Mouse (Mus musculus): ENCODE results near the gene Hist1h4a.
"Not testable (repeated sequence)": the region's sequence is repeated elsewhere in the genome, so short reads cannot be mapped to it uniquely, and the experiment has no call there.

The Hist1h4a gene

DNA sequence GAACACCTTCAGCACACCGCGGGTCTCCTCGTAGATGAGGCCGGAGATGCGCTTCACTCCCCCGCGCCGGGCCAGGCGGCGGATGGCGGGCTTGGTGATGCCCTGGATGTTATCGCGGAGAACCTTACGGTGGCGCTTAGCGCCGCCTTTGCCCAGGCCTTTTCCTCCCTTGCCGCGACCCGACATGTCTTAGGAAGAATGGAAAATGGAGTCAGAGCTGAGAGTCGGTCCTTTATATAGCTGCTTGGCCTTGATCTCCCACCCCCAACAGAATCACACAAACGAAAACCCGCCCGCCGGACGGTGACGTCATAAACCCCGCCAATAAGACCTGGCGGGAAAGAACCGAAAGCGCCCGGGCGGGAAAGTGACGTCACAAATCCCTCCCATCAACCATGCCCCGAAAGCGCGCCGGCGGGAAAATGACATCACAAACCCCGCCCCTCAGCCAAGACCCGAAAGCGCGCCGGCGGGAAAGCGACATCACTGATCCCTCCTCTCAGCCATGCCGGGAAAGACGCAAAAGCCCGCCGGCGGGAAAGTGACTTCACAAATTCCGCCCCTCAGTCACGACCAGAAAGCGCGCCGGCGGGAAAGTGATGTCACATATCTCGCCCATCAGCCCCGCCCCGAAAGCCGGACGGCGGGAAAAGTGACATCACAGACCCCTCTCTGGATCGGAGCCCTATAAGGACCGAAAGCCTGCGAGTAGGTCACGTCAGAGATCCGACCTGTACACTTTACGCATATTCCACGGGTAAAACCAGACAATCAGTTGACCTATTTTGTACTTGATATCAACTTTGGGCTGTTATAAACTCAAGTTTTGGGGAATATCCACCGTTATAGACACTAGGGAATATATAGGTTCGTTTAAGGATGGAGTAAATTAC, at the start of gene Hist1h4a:
Hist1h4a (minus strand) TSS at position 259 of the 893 bp plus-strand sequence.
- peak; percentile 95 for DNase-seq (ENCODE audit: low read depth, low spot score)

DNA sequence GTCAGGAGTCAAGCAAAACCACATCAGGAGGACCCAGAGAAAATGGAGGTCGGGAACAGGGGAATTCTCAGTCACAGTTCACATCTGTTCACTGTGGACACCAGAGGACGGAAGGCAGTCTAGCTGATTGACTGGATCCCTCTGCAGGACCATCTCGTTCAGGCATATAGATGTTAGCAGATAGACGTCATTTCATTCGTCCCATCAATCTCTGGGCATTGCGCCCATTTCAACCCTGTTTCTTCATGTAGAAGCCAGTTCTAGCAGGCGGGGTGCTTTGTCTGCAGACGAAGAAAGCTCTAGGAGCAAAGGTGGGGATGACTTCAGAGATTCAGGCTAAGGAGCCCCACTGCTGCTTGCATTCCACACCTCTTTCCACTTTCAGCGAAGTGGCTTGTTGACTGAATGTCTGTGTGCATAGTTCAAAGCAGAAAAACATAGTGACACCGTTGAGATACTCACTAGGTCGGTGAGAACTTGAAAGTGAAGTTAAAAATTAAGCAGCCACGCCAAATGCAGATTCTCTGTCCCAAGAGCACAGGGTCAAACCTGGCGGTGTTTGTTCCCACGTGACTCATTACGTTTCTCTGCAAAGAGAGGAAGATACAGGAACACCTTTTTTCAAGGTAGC, 45.5 kb upstream of the Hist1h4a start, which contains the start of gene Slc17a2:
Slc17a2 (plus strand) TSS at position 572 of the 631 bp plus-strand sequence.
- no peak for DNase-seq (ENCODE audit: low read depth, low spot score)

DNA sequence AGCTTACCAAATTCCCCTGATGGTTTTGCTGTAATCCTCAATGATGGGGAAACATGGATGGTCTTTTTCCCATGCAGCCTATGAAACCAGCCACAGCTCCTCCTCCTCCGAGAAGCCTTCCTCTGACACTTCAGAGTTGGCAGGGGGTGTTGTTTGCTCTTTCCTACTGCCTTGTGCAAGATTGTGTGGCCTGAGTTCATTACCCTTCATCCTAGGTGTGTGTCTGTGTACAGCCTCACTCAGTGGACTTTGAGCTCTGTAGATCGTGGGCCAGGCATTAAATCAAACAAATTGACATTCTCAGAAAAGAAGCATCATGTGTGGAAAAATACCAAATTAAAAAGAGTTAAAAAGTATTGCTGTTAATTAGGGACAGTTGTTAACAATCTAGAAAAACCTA, 43.5 kb upstream of the Hist1h4a start:
- DNase-seq (ENCODE audit: low read depth, low spot score), result no peak

DNA sequence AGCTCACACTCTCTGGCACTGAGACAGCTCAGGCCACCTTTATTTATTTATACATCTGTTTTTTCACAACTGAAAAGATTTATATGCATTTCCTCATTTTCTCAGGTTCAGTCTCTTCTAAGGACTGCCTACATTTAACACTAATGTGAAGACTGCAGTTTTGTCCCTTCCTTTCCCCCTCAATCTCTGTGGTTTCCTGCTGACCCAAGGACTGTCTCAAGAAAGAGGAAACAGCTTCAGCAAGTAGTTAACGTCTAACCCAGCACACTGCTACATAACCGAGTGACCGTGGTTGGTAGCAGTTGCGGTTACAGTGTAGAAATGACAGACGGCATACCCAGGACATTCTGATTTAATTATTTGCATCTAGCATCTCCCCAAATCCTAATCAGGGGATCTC, 38.4 kb upstream of the Hist1h4a start:
- no peak for DNase-seq (ENCODE audit: low read depth, low spot score)

DNA sequence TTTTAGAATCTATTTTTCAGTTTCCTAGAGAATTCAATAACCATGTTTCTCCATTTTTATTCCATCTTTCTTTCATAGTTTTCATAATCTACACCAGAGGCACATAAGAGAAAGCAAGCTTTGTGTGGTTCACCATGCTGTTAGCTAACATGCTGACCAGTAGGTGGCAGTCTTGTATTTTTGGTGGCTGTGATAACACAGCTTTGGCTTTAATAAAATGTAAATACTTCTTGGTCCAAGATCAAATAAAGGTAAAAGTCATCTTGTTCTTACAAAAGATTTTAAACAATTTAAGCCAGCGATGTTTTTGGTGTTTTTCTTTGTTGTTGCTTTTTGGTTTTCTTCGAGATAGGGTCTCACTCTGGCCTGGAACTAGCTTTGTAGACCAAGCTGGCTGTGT, 31.5 kb upstream of the Hist1h4a start:
- DNase-seq (ENCODE audit: low read depth, low spot score), result peak; percentile 79

DNA sequence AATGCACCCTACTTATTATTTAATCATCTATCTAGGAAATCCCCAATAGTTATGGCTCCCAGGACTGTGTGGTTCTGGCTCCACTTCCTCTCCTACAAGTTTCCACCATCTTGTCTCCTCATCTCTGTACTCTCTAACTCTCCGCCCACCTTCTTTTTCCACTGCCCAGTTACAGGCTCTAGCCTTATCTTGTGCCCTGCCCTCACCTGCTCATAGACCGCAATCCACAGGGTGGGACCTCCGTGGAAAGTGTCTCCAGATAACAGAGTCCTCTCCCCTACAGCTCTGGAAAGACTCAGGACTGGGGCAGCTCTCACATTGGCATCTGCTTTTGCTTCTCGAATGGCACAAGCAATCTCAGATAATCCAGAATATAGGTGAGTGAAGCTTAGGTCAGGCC, 18.0 kb upstream of the Hist1h4a start:
- DNase-seq (ENCODE audit: low read depth, low spot score), result no peak

DNA sequence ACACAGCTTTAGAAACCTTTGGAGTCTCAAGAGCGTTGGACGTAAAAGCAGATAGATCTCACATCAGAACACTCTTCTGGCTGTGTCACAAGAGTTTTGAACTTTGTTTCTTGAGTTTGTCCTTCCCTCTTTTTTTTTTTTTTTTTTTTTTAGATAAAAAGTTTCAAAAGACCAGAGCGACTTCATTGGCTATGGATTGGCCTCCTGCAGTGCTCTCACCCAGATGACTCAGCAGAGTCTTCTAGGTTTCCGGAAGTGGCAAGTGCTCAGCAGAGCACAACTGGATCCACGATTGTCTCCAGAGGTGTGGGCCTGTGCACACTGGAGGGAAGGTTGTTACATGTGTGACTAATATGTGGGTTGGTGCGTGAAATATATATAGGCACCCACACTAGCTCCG, 17.3 kb upstream of the Hist1h4a start:
- DNase-seq (ENCODE audit: low read depth, low spot score), result no peak

DNA sequence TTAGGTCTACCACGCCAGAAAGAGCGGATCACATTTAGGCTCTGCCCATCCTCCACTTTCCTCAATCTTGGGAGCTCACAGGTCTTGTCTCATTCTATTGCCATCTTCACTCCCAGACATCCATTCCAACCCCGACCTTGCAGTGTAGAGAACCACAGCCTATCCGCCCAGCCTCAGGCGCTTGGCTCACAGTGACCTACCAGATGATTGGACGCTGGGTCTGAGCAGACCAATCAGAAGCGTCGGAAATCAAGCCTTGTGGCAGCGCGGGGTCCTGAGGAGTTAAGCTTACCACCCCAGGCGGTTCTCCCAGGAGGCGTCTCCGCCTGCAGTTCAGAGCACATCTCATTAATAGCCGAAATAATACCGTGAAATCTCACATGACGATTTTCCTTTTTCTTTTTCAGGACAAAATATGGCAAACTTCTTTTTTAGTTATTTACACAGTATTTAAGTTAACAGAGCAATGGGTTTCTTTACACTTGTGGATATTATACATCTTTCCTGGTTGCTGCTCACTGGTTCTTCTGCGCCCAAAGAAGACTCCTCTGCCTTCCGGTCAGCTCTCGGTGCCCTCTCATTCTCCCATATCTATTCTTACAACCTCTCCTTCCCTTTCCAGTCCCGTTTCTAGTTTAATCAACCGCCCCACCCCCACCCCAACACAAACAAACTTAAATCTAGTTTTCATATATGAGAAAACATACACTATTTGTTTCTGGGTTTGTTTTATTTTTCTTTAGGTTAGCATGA, 11.7 kb upstream of the Hist1h4a start:
- DNase-seq (ENCODE audit: low read depth, low spot score), result no peak

DNA sequence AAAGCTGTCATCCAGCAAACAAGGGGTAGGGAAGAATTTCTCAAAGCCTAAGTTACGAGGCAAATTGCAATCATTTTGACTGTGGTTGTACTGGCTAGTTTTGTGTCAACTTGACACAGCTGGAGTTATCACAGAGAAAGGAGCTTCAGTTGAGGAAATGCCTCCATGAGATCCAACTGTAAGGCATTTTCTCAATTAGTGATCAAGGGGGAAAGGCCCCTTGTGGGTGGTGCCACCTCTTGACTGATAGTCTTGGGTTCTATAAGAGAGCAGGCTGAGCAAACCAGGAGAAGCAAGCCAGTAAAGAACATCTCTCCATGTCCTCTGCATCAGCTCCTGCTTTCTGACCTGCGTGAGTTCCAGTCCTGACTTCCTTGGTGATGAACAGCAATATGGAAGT, 8.6 kb upstream of the Hist1h4a start, which contains the start of gene Trim38:
Trim38 (plus strand) TSS at position 301 of the 400 bp plus-strand sequence.
- DNase-seq (ENCODE audit: low read depth, low spot score), result not testable (repeated sequence)

DNA sequence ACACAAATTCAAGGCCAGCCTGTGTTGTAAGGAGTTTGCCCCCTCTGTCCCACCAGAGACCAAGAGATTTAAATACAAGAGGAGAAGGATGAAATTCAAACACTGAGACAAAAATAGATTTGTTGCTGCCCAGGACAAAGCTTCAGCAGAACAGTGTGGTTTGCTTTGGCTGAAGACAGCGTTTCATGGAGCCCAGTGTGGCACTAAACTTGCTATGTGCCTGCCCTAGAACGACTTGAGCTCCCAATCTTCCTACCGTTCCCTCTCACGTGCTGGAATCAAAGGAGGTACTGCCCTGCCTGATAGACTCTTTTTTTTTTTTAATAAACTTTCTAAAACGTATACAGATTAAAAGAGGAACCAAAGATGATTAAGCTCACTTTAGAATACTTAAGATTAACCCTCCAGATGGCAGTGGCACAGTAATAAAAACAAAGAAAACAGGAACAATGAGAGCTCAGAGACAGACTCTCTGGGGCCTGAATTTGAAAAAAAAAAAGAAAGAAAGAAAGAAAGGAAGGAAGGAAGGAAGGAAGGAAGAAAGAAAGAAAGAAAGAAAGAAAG, 7.9 kb upstream of the Hist1h4a start:
- no peak for DNase-seq (ENCODE audit: low read depth, low spot score)

DNA sequence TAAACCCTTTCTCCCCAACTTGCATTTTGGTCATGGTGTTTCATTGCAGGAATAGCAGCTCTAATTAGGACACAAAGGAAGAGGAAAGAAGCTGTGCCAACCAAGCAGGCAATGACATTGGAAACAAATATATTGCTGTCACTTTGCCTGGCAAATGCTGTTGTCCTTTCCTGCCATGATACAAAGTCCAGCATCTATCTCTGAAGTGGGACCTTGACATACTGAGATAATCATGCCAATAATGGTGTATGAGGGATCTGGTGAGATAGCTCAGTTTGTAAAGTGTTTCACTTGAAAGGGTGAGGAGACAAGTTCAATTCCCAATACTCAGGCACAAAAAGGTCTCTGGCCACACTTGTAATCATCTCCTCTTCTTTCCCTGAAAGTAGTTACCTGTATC, 5.7 kb upstream of the Hist1h4a start:
- no peak for DNase-seq (ENCODE audit: low read depth, low spot score)

DNA sequence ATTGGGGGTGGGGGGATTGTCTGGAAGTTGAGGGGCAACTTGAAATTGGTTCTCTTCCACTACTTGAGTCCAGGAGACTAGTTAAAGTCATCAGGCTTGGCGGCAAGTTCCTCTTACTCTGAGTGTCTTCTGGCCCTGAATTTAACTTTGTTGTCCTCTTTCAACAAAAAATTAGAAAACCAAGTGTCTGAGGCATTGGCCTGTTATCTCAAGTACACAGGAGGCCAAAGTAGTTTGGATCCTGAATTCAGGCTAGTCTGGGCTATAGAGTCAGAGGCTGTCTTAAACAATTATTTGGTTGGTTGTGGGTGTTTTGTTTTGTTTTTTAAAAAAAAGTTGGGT, 4.1 kb upstream of the Hist1h4a start:
- DNase-seq (ENCODE audit: low read depth, low spot score), result no peak

DNA sequence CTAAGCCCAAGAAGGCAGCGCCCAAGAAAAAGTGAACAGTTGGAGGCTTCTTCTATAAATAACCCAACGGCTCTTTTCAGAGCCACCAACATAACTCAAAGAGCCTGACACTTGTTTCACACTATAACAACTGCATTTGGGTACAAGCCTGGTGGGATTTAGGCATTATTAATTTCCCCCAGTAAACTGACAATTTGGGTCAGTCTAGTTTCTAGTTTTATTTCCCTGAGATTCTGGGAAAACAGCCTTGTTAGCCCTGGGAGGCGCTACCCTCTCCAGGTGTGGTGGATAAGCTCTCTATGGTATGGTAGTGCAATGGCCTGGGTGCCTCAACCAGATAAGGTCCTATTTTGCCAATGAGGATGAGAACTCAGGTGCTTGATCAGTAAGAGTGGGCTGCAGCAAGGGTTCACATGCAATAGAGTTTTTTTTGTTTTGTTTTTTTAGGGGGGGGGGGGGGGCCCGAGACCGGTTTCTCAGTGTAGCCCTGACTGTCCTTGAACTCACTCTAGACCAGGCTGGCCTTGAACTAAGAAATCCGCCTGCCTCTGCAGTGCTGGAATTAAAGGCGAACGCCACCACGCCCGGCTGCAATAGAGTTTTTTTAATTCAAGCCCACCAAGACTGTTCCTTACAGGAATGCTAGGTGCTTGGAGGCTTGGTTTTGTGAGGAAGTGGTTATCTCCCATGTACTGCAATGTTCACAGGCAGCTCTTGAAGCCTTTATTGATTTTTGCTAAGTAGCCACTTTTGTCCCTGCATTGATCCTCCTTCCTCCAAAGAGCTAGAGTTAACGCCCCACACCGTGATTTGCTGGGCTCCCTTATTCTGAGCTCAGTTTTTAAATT, 3.5 kb upstream of the Hist1h4a start:
- DNase-seq (ENCODE audit: low read depth, low spot score), result no peak

DNA sequence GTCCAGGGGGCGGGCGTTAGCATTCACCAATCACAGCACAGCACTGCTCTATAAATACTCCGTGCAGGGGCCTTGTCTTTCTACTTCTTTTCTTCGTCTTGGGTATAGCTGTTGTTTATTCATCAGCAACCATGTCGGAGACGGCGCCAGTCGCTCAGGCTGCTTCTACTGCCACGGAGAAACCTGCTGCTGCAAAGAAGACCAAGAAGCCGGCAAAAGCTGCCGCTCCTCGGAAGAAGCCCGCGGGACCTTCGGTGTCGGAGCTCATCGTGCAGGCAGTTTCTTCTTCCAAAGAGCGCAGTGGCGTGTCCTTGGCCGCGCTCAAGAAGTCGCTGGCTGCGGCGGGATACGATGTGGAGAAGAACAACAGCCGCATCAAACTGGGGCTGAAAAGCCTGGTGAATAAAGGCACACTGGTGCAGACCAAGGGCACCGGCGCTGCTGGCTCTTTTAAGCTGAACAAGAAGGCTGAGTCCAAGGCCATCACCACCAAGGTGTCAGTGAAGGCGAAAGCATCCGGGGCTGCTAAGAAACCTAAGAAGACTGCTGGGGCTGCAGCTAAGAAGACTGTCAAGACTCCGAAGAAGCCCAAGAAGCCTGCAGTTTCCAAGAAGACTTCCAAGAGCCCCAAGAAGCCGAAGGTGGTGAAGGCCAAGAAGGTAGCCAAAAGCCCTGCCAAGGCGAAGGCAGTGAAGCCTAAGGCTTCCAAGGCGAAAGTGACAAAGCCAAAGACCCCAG, 2.7 kb upstream of the Hist1h4a start, which contains the start of gene Hist1h1a:
Hist1h1a (plus strand) TSS at position 81 of the 738 bp plus-strand sequence.
- DNase-seq (ENCODE audit: low read depth, low spot score), result peak; percentile 59

DNA sequence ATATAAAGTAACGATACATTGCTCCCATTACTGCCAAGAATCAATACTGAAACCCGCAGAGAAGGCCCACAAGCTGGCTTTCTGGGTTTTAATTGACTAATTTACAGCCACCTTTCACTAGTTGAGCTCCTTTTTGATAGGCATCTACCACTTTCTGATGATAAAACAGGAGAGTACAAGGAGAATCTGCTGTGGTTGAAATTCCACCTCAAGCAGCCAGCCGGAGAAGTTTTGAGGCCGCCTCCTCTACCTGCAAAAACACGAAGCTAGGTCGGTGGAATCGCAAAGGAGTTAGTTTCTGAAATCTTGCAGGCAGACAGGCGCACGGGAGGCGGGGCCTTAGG, 2.2 kb upstream of the Hist1h4a start:
- DNase-seq (ENCODE audit: low read depth, low spot score), result no peak

DNA sequence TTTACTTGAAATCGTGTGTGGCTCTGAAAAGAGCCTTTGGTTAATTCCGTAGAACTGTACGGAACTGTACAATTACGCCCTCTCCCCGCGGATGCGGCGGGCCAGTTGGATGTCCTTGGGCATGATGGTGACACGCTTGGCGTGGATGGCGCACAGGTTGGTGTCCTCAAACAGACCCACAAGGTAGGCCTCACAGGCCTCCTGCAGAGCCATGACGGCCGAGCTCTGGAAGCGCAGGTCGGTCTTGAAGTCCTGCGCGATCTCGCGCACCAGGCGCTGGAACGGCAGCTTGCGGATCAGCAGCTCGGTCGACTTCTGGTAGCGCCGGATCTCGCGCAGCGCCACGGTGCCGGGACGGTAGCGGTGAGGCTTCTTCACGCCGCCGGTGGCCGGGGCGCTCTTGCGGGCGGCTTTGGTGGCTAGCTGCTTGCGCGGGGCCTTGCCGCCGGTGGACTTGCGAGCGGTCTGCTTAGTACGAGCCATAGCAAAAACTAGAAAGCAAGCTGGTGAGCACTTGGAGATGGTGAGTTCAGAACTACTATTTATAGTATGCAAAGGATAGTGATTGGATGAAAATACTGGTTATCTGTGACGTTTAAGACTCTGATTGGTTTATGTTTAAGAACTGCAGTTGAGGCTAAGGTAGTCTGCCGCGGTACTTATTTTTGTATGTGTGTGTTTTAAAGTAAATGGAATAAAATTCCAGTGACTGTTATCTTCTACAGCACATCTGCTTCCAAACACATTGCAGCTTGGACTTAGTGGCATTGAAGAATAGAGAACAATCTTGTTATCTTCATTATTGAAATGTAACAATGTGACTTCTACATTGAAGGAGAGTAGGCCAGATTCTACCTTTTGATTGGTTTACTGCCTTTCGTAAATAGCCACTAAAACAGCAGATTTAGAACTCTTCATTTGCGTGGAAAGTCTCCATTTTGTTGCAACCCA, 1.1 kb upstream of the Hist1h4a start, which contains the start of gene Hist1h3a:
Hist1h3a (minus strand) TSS at position 516 of the 951 bp plus-strand sequence.
- DNase-seq (ENCODE audit: low read depth, low spot score), result peak; percentile 85

DNA sequence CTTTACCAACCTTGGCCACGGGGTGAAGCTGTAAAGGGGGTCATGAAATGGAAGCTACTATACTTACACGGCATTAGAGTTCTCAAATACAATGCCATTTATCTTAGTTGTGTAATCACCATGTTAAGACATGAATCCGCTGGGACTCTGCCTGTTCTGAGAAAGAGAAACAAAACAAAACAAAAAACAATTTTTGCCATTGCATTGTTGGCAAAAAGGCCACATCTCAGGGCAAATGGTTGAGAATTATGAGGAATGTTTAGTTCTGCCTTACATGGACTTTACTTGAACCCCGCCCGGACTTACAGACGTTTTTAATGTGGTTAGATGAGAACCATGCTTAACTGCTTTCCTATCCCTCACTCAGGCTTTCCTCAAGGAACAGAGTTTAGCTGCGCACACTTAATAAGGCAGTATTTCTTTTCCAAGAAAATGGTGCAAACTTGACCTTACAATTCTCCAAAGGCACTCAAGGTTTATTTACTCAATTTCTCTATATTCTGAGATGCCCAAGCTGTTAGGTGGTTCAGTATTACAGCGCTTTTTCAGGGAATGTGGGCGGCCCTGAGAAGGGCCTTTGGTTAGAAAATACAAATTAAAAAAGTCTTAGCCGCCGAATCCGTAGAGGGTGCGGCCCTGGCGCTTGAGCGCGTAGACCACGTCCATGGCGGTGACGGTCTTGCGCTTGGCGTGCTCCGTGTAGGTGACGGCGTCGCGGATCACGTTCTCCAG, 624 bp downstream of the Hist1h4a start:
- DNase-seq (ENCODE audit: low read depth, low spot score), result peak; percentile 81

DNA sequence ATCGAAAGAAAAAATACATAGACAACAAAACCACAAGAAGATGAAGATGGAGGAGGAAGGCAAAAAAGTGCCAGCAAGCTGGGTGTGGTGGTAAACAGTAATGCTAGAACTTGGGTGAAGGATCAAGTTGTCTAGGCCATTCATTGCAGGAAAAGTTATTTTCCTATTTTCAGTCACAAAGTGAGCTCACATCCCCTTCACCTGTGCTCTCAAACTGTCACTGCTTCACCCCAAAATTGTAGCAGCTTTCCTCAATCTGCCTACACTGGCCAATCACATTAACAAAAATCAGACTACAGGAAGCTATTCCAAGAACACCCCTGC, 1.2 kb downstream of the Hist1h4a start:
- DNase-seq (ENCODE audit: low read depth, low spot score), result no peak
